ENCODE assay signal across 9 mouse cellular contexts in genomic region chr14:13995206-13996097, GRCm38 (mm10). TPM values are rescaled to one million over a fixed set of nuclear protein-coding genes. Genes with fewer than 3 reads are reported as not detected.
DNase-seq lines count a peak whose midpoint lies in the region; ATAC-seq lines count a peak whose summit lies in the region.
"Had no signal": no experiment of that assay in that cellular context is flagged by ENCODE, and none has a peak within 500 bp of the region (broad histone marks: within the 10 kb centered on the region; RNA-seq: fewer than 3 reads in every experiment).

No protein-coding gene starts in this region.

- H3K27me3 ChIP-seq in heart, embryonic 13.5 days (replicated peaks) = no peaks in the 10 kb centered on the region
- no peaks in the 10 kb centered on the region for H3K27me3 ChIP-seq in liver, embryonic 12.5 days (replicated peaks)
- H3K27me3 ChIP-seq: embryonic facial prominence, embryonic 13.5 days had no signal

- peaks cover 19% of the 10 kb centered on the region for H3K4me1 ChIP-seq in heart, embryonic 13.5 days
- peaks cover 4% of the 10 kb centered on the region; the same call in 1 of the 2 replicates for H3K4me1 ChIP-seq in liver, embryonic 12.5 days

- DNase-seq in heart, adult 8-10 months (ENCODE audit: low spot score) = no peak
- DNase-seq in A20 (ENCODE audit: low read depth, low spot score) = peak; percentile 24
- no peak for DNase-seq in thymus, adult 18-20 months
- DNase-seq in embryo, embryonic 10.5 days (ENCODE audit: low spot score) = no peak
- DNase-seq in gastrocnemius, postnatal 10 days = no peak

- no peak overlapping the region for H3K4me3 ChIP-seq in heart, embryonic 13.5 days
- H3K4me3 ChIP-seq in liver, embryonic 12.5 days = no peak overlapping the region
- H3K4me3 ChIP-seq: embryonic facial prominence, embryonic 13.5 days had no signal

- no peak overlapping the region for H3K4me2 ChIP-seq in heart, embryonic 13.5 days
- no peak overlapping the region for H3K4me2 ChIP-seq in liver, embryonic 12.5 days
- H3K4me2 ChIP-seq: embryonic facial prominence, embryonic 13.5 days had no signal

- H3K9me3 ChIP-seq in heart, embryonic 13.5 days = no peaks in the 10 kb centered on the region
- no peaks in the 10 kb centered on the region for H3K9me3 ChIP-seq in liver, embryonic 12.5 days (replicated peaks)
- H3K9me3 ChIP-seq: embryonic facial prominence, embryonic 13.5 days had no signal

- 0 out of 2 replicates have a peak overlapping the region, but pooled peaks have one; percentile 24 for H3K9ac ChIP-seq in heart, embryonic 13.5 days
- H3K9ac ChIP-seq in liver, embryonic 12.5 days = no peak overlapping the region; the same call in 1 of the 2 replicates
- H3K9ac ChIP-seq: embryonic facial prominence, embryonic 13.5 days had no signal

- WGBS in heart, embryonic 13.5 days = 27% methylated on average over 9 of the region's 9 CpGs
- WGBS in liver, embryonic 12.5 days (ENCODE audit: insufficient replicate concordance) = 53% methylated on average over 9 of the region's 9 CpGs

- no peak for ATAC-seq in heart, embryonic 13.5 days (ENCODE audit: extremely low read depth, insufficient number of reproducible peaks, low FRiP score, low TSS enrichment)
- peak; percentile 53 for ATAC-seq in granulocyte monocyte progenitor cell, adult 5-6 weeks (replicated peaks; ENCODE audit: poor library complexity, severe bottlenecking)
- ATAC-seq in liver, embryonic 12.5 days = peak; percentile 35; the same call in 1 of the 2 replicates

- H3K36me3 ChIP-seq in heart, embryonic 13.5 days = no peaks in the 10 kb centered on the region
- H3K36me3 ChIP-seq in liver, embryonic 12.5 days = no peaks in the 10 kb centered on the region
- H3K36me3 ChIP-seq: embryonic facial prominence, embryonic 13.5 days had no signal

- H3K27ac ChIP-seq in heart, embryonic 13.5 days (replicated peaks) = 0 out of 2 replicates have a peak overlapping the region, but pooled peaks have one; percentile 31
- H3K27ac ChIP-seq in liver, embryonic 12.5 days = no peak overlapping the region
- H3K27ac ChIP-seq: embryonic facial prominence, embryonic 13.5 days had no signal

RNA-seq across cellular contexts. Expression of gene Thoc7, which starts 33.8 kb away (rescaled TPM):
- polyA plus RNA-seq in heart, embryonic 13.5 days (2015; fragmentation: Nextera tagmentation; extraction: Ambion mirVana) = 146 and 164 TPM in 2 replicates
- total RNA-seq in heart, adult 8-10 months (2022) = 10 to 100 TPM; 80.7 to 94.7 (median 81.9) TPM
- total RNA-seq in granulocyte monocyte progenitor cell, adult 5-6 weeks (2014; fragmentation: Nextera tagmentation) = 188 and 219 TPM in 2 replicates
- 347 and 460 TPM in 2 replicates for total RNA-seq in granulocyte monocyte progenitor cell, adult 5-6 weeks (2017)
- 116 TPM in 2 replicates for polyA plus RNA-seq in liver, embryonic 12.5 days (2016; fragmentation: Nextera tagmentation; extraction: Ambion mirVana)
- total RNA-seq in gastrocnemius, postnatal 10 days (2021) = 100 to 1,000 TPM; 128 to 132 TPM

RNA-seq across cellular contexts. Expression of gene Atxn7, which starts 34.2 kb away (rescaled TPM):
- polyA plus RNA-seq in heart, embryonic 13.5 days (2015; fragmentation: Nextera tagmentation; extraction: Ambion mirVana) = 2.7 and 3.1 TPM in 2 replicates
- total RNA-seq in heart, adult 8-10 months (2022) = 10 to 100 TPM; 12.5 to 17.3 (median 16.1) TPM
- 14.3 and 14.6 TPM in 2 replicates for total RNA-seq in granulocyte monocyte progenitor cell, adult 5-6 weeks (2014; fragmentation: Nextera tagmentation)
- total RNA-seq in granulocyte monocyte progenitor cell, adult 5-6 weeks (2017) = 11.3 and 20.3 TPM in 2 replicates
- polyA plus RNA-seq in liver, embryonic 12.5 days (2016; fragmentation: Nextera tagmentation; extraction: Ambion mirVana) = 2.0 and 2.5 TPM in 2 replicates
- total RNA-seq in gastrocnemius, postnatal 10 days (2021) = 10 to 100 TPM; 14.9 to 15.4 TPM
